Mouse (Mus musculus) G1E (cell line): ENCODE data around the gene Dact2. TPM values are rescaled to one million over a fixed set of nuclear protein-coding genes. Genes with fewer than 3 reads are reported as not detected.
A peak's percentile ranks its signal among the peaks of the same experiment; 100 is the strongest.

ENCODE experiments used
- ATAC-seq: 2 replicates; pipeline ENCODE4 v1.8.0; 2016; ENCODE audit warnings: mild to moderate bottlenecking; ENCODE audit not compliant: insufficient number of reproducible peaks, poor library complexity, low FRiP score, severe bottlenecking; ENCODE audit errors: extremely low read depth
- DNase-seq: peaks from one replicate; pipeline ENCODE4 v3.0.0; 2012; ENCODE audit warnings: low spot score
- H3K27me3 ChIP-seq: 2 replicates; pipeline ENCODE4 v1.6.1; 2012; ENCODE audit warnings: mild to moderate bottlenecking, low read length, inconsistent platforms; ENCODE audit not compliant: insufficient read depth
- H3K36me3 ChIP-seq: replicated peaks from 2 replicates; pipeline ENCODE3; 2012; ENCODE audit warnings: mild to moderate bottlenecking, inconsistent platforms
- H3K4me1 ChIP-seq: 2 replicates; pipeline ENCODE4 v1.6.1; 2012; ENCODE audit warnings: low read depth, low read length, inconsistent platforms, mixed read lengths; ENCODE audit not compliant: insufficient read depth
- H3K4me3 ChIP-seq: 2 replicates; pipeline ENCODE4 v1.5.1; 2012; ENCODE audit warnings: low read depth, mild to moderate bottlenecking, inconsistent platforms, low read length, moderate library complexity, mixed read lengths
- H3K9me3 ChIP-seq: replicated peaks from 2 replicates; pipeline ENCODE4 v1.6.1; 2012; ENCODE audit warnings: inconsistent platforms
- CTCF ChIP-seq: IDR thresholded peaks from 2 replicates; pipeline ENCODE4 v1.5.1; 2012; ENCODE audit warnings: low read depth, low read length, inconsistent platforms, mixed read lengths
- GATA1 ChIP-seq: IDR thresholded peaks from 2 replicates; pipeline ENCODE4 v1.6.1; 2012; ENCODE audit warnings: borderline replicate concordance, low read length, inconsistent platforms, mixed read lengths
- GATA2 ChIP-seq: IDR thresholded peaks from 2 replicates; pipeline ENCODE4 v1.6.1; 2012; ENCODE audit warnings: low read depth, low read length, inconsistent platforms, borderline replicate concordance
- POLR2AphosphoS5 ChIP-seq: IDR thresholded peaks from 2 replicates; pipeline ENCODE4 v1.6.1; 2012; ENCODE audit warnings: low read depth, low read length, inconsistent platforms; ENCODE audit not compliant: insufficient replicate concordance
- TAL1 ChIP-seq: conservative IDR thresholded peaks from 2 replicates; pipeline ENCODE4 v1.6.1; 2012; ENCODE audit warnings: low read depth, low read length, inconsistent platforms, mixed read lengths
- polyA plus RNA-seq: library from polyadenylated mRNA; stranded (reverse); fragments of >175 nt; gene quantifications from 2 replicates; pipeline ENCODE4 v1.2.3, GENCODE M21; 2012
- total RNA-seq, 2 experiments: library from RNA; stranded (forward) in 1 of 2; stranded (reverse) in 1 of 2; fragments of 200-1000 nt in 1 of 2; fragments of >200 nt in 1 of 2; fragmentation: Nextera tagmentation in 1 of 2; gene quantifications; 2 replicates each; pipeline ENCODE4 v1.2.3; 2014 to 2017

The Dact2 gene
- total RNA-seq (2014; fragmentation: Nextera tagmentation) = not detected in 2 replicates
- total RNA-seq (2017) = not detected in 2 replicates
- not detected in 2 replicates for polyA plus RNA-seq

- ATAC-seq = no peak
- H3K4me3 ChIP-seq = peak within 1 kb of the TSS; percentile 4; the same call in 1 of the 2 replicates
These were observed at the start of gene Dact2 for GRCm38 (mm10) chr17:14204061-14204460. Gene Dact2, minus strand, starts transcription at chr17:14204304.

GRCm38 (mm10) chr17:14252456-14252855 lies 48.4 kb upstream of the Dact2 start:
- no peaks in the 10 kb centered on the region for H3K4me1 ChIP-seq
- H3K27me3 ChIP-seq = peaks cover 2% of the 10 kb centered on the region; the same call in 1 of the 2 replicates
- ATAC-seq = no peak
- no peaks in the 10 kb centered on the region for H3K36me3 ChIP-seq
- no peak overlapping the region for H3K4me3 ChIP-seq
- DNase-seq = no peak
- H3K9me3 ChIP-seq = peaks cover 26% of the 10 kb centered on the region
- no peak for TF ChIP-seq POLR2AphosphoS5

More at GRCm38 (mm10) chr17:14204061-14204460, at the start of gene Dact2:
- DNase-seq = no peak
- TF ChIP-seq GATA2 = no peak
- no peak for TF ChIP-seq CTCF
- TF ChIP-seq POLR2AphosphoS5 = no peak
- no peak for TF ChIP-seq GATA1
- TF ChIP-seq TAL1 = no peak
- Histone ChIP-seq H3K9me3 (peaks cover 20% of the 10 kb centered on the region), H3K4me1 (no peaks in the 10 kb centered on the region), H3K27me3 (peaks cover 25% of the 10 kb centered on the region), H3K36me3 (no peaks in the 10 kb centered on the region)

GRCm38 (mm10) chr17:14250401-14250800 lies 46.3 kb upstream of the Dact2 start:
- DNase-seq (no peak), ATAC-seq (no peak)
- TF ChIP-seq GATA2 (no peak), POLR2AphosphoS5 (no peak), GATA1 (no peak), TAL1 (no peak), CTCF (no peak)
- Histone ChIP-seq H3K27me3 (peaks cover 4% of the 10 kb centered on the region; the same call in 1 of the 2 replicates), H3K36me3 (no peaks in the 10 kb centered on the region), H3K9me3 (peaks cover 24% of the 10 kb centered on the region), H3K4me1 (no peaks in the 10 kb centered on the region), H3K4me3 (no peak overlapping the region)

- DNase-seq (no peak), ATAC-seq (no peak)
- no peak for TF ChIP-seq TAL1
- TF ChIP-seq GATA1 = no peak
- no peak for TF ChIP-seq POLR2AphosphoS5
- no peak for TF ChIP-seq GATA2
- TF ChIP-seq CTCF = no peak
- Histone ChIP-seq H3K36me3 (no peaks in the 10 kb centered on the region), H3K27me3 (peaks cover 2% of the 10 kb centered on the region; the same call in 1 of the 2 replicates), H3K4me1 (no peaks in the 10 kb centered on the region), H3K9me3 (peaks cover 22% of the 10 kb centered on the region), H3K4me3 (no peak overlapping the region)
These were observed 45.5 kb upstream of the Dact2 start for GRCm38 (mm10) chr17:14249595-14249994.

GRCm38 (mm10) chr17:14247931-14248330 lies 43.8 kb upstream of the Dact2 start:
- Histone ChIP-seq H3K36me3 (no peaks in the 10 kb centered on the region), H3K4me3 (no peak overlapping the region), H3K9me3 (peaks cover 25% of the 10 kb centered on the region), H3K27me3 (peaks cover 6% of the 10 kb centered on the region; the same call in 1 of the 2 replicates), H3K4me1 (no peaks in the 10 kb centered on the region)
- DNase-seq = no peak
- TF ChIP-seq POLR2AphosphoS5 = no peak
- TF ChIP-seq GATA2 = no peak
- no peak for TF ChIP-seq CTCF
- TF ChIP-seq GATA1 = no peak
- no peak for TF ChIP-seq TAL1
- no peak for ATAC-seq

GRCm38 (mm10) chr17:14246266-14246665 lies 42.2 kb upstream of the Dact2 start:
- Histone ChIP-seq H3K36me3 (no peaks in the 10 kb centered on the region), H3K4me3 (no peak overlapping the region), H3K9me3 (peaks cover 24% of the 10 kb centered on the region), H3K27me3 (peaks cover 6% of the 10 kb centered on the region; the same call in 1 of the 2 replicates), H3K4me1 (no peaks in the 10 kb centered on the region)
- DNase-seq = no peak
- no peak for ATAC-seq
- no peak for TF ChIP-seq POLR2AphosphoS5
- TF ChIP-seq CTCF = no peak
- TF ChIP-seq GATA1 = no peak
- no peak for TF ChIP-seq TAL1
- no peak for TF ChIP-seq GATA2

GRCm38 (mm10) chr17:14244195-14244965 lies 40.3 kb upstream of the Dact2 start:
- DNase-seq (no peak), ATAC-seq (no peak)
- H3K4me1 ChIP-seq = no peaks in the 10 kb centered on the region
- H3K27me3 ChIP-seq = peaks cover 10% of the 10 kb centered on the region; the same call in 1 of the 2 replicates
- H3K4me3 ChIP-seq = no peak overlapping the region
- H3K9me3 ChIP-seq = peaks cover 24% of the 10 kb centered on the region
- TF ChIP-seq TAL1 (no peak), GATA2 (no peak), POLR2AphosphoS5 (no peak), GATA1 (no peak), CTCF (no peak)
- H3K36me3 ChIP-seq = no peaks in the 10 kb centered on the region
